Mouse (Mus musculus) ES-CJ7 (cell line): Measurements from ENCODE around the gene Naga.
A peak's percentile ranks its signal among the peaks of the same experiment; 100 is the strongest.
"Not testable (repeated sequence)": the region's sequence is repeated elsewhere in the genome, so short reads cannot be mapped to it uniquely, and the experiment has no call there.

Experiments used
- DNase-seq: peaks from one replicate; pipeline ENCODE4 v3.0.0; 2011; ENCODE audit warnings: low read depth, low spot score

Naga gene

DNA sequence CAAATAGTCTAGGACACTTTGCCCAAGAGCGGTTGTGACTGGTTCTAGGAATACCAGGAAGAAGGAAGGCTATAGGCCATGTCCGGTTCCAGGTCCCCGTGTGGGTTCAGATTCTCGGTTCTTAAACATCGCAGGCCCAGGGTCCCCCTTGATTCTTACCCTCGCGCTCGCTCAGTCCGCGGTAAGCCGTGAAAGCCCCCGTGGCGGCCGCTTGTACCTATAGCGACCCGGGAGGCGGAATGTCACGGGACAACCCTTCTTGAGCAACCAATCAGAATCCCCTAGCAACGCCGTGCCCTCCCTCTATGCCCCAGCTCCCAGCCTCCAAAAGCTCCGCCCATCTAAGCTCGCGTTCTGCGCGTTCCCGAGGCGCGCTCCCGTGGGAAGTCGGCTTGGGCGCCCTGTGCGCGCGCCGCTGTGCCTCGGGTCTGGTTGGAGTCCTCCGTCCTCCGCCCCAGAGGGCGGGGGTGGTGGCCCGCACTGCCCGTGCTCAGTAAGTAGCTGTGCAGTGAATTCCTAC lies at the start of gene Naga, which contains the start of the genes Pheta2 and Smdt1:
Gene Naga, minus strand, starts transcription at position 333 of the 520 bp plus-strand sequence.
Gene Pheta2, plus strand, starts transcription at position 350 of the 520 bp plus-strand sequence.
Gene Smdt1, plus strand, starts transcription at position 367 of the 520 bp plus-strand sequence.
- peak; percentile 97 for DNase-seq

DNA sequence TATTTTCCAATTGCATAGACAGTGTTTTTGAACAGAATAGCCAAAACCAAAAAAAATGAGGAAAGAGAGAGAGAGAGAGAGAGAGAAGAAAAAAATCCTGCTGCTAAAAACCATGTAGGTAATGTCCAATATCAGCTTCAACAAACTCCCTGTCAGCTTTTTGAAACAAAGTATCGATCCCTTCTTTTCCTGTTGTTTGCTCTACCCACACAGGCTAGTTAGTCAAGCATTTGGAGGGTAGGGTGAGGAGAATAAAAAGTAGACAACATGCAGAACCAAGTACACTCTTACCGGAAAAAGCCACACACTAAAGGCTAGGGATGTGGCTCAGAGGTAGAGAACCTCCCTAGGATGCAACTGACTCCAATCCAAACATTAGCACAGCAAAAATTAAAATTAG lies 47.0 kb upstream of the Naga start:
- DNase-seq: no peak

DNA sequence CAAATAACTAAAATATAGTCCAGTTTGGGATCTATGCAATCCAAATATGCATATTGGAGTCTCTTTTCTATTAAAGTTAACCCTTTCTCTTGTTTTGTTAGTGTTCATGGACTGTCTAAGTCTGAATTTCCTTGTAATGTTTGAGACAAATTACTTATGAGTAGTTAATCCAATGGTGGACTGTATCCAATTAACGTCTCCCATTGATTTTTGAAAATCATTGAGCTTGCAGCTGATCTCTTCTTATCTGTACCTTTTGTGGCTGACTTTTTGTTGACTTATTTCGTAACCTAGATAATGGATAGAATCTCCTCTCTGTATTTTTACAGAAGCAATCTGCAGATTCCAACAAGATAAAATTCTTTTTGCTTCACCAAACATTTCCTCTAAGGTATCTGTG lies 43.7 kb upstream of the Naga start:
- DNase-seq: no peak

DNA sequence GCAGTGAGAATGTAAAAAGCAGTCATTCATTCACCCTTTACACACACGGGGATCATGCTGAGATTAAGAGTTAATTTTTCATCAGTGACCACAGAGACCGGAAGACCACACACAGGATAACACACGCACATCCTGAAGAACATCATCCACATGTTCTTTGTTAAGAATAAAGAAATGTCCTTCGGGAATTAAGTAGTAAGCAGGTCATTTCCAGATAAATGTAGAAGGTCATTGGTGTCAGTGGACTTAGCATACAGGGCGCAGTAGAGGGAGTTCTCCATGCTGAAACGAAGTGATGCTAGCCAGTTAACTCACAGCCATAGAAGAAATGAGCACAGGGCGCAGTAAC lies 42.0 kb upstream of the Naga start:
- no peak for DNase-seq

DNA sequence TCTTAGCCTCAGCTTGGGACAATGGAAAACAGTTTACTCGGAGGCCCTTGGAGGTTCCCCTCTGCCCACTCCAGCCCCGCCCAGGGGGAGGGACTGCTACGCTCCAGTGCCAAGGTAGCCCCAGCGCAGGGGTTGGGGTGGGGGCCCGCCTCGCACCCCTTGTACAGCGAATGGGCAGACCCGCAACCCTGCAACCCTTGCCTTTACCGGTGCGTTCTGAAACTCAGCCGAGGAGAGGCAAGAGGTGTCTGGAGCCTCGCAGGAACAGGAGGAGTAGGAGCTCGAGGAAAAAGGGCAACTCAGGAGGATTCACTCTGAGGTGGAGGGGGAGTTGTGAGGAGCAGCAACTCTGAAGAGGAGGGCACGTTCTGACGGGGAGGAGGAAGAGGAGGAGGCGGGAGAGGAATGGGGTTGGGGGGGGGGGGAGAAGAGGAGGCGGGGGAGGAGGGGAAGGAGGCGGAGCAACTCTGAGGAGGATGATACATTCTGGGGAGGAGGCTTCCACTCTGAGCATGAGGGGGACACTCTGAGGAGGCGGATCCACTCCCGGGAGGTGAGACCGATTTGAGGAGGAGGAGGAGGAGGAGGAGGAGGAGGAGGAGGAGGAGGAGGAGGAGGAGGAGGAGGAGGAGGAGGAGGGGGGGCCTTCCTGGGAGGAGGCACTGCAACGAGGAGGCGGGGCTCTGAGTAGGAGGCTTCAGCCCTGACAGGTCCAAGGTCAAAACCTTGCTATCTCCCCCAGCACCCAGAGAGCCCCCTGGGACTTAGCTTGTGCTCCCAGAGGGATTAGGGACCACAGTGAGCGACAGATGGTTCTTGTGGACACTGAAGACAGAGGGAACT lies 41.4 kb upstream of the Naga start, which contains the start of gene Cyp2d22:
Gene Cyp2d22, minus strand, starts transcription at position 390 of the 843 bp plus-strand sequence.
- peak; percentile 21 for DNase-seq

DNA sequence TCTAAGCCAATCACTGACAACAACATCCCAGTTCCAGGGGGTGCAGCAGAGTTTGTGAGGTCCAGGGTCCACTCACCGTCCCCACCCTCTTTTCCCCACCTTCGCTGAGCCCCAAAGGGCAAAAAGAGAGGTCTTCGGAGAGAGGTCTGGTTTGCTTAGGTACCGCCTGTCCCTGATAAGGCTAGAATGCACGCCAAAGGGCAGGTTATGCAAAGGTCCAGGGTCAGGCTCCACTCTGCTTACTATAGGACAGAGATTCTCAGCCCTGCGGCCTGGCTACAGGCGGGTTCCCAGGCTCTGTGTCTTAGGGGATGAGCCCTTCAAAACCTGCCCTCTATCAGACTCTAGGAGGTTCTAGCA lies 40.8 kb upstream of the Naga start:
- no peak for DNase-seq

DNA sequence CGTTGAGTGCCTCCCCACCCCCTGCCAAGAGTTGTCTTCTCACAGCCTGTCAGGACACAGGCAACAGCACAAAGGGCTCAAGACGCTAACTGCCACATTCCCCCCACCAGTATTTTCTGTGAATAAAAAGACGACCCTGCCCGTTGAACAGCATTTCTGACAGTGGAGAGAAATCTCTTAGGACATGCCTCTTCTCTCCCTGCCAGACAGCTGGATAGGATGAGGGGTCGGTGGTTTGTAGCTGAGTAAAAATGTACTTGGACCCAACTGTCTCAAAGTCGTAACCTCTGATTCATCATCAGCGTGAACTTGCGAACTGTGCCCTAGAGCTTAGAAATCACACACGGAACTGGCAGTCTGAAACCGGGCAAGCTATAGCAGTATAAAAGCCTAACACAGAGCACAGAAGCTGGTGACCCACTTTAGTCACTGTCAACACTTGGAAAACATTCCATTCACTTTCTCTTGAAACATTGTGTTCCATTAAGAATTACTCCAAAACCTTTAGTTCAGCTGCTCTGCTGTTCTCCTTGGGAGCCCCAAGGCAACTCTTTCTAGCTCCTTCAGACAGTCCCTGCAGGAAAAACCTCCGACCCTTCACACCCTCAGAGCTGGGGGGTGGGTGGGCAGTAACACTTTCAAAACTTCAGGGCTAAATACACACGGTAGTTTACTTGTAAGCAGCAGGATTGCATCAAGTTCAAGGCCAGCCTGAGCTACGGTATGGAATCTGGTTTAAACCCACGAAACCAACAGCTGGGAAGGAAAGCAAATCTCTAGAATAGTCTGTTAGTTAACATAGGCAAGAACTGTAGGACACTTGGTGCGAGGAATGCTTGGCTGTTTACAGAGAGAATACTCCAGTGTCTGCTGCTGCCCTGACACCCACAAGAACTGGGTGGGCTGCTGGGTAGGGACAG lies 39.8 kb upstream of the Naga start:
- DNase-seq: no peak

DNA sequence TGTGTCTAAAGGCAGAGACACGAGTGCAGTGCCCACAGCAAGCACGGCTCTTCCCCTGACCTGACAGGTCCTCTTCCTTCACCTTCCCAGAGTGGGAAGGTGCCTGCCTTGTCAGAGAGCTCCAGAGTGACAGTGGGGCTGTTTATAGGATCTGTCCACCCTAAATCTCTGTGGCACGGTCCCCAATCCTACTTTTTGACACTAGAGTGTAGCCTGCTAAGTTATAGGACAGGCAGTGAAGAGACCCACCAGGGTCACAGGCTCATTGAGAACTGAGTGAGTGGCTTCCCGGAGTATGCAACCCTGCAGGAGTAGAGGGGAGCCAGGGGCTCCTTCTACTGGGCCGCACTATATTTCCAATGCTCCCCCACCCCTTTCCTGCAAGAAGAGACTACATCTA lies 39.0 kb upstream of the Naga start:
- DNase-seq: no peak

DNA sequence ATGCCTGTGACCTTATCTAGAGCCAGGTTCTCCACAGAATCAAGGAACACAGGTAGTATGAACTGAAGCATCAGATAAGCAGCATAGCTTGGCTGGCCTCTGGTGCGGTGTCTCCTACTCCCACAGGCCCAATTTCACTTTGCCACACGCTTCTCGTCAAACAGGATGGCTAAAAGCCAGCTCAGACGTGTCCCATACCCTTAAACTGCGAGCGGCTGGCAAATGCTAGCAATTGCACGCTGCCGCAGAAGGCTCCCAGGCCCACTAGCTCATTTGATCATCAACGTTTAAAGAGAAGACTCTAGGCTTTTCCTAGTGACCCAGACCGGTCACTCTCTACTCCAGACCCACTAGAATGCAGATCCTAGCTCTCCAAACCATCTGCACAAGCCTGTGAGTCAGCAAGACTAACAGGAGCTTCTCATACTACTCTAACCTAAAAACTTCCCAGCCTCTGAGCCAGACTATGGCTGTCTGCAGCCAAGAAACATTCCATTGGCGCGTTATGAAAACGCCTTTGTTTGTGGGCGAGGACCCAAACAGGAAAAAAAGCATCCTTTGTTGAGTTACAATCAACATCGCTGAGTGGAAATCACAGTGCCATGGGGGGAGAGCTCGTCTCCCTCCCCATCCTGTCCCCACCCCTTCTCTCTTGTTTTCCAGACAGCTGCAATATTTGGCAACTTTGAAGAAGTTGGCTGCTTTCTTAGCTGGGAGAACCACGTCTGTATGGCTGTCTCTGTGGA lies 37.8 kb upstream of the Naga start:
- no peak for DNase-seq

DNA sequence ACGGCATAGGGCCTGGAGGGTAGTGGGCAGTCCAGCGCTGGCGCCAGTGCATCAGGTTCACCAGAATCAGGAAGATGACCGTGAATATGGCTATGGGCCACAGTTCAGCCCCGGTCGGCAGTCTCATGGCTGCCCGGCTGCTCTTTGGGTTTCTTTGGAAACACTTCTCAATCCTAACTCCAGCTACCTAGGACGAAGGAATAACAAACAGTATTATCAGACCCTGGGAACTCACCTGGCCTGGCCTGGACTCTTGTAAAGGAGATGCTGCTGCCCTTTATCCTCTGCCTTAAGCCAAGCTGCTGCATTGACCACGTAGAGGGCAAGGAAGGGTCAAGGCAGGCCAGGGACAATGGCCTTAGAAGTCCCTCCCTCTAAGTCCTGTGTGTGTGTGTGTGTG lies 37.1 kb upstream of the Naga start:
- DNase-seq: no peak

DNA sequence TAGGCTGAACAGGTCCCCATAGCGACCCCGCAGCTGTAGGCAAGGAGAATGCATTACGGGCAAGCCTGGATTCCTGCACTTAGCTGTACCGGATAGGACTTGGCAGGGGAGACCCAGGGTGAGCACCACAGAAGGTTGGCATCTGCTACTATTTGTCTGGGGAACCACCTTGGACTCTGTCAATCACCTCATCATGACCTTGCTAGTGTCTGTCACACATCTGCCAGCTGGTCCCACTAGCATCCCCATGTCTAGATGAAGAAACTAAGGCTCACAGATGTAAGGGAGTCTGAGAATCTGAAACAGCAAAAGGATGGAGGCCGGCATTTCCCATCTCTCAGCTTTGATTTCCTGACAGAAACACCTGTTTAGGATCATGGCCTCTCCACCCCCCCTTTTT lies 35.7 kb upstream of the Naga start:
- DNase-seq: no peak

DNA sequence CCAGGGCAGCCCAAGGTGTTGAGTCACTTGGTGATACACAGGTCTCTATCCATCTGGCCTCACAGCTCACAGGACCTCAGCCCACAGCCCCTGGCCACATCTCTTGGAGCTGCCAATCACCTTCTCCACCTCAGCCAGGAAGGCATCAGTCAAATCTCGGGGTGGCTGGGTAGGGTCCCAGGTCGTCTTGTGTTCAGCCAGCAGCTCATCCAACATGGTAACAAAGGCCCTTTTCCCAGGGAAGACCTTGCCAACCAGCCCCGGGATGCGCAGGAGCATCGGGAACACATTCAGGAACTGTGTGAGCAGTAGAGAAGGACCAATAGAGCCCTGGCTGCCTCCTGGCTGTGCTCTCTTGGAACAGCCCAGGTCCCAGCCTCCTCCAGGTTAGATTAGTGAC lies 34.3 kb upstream of the Naga start:
- DNase-seq: no peak

DNA sequence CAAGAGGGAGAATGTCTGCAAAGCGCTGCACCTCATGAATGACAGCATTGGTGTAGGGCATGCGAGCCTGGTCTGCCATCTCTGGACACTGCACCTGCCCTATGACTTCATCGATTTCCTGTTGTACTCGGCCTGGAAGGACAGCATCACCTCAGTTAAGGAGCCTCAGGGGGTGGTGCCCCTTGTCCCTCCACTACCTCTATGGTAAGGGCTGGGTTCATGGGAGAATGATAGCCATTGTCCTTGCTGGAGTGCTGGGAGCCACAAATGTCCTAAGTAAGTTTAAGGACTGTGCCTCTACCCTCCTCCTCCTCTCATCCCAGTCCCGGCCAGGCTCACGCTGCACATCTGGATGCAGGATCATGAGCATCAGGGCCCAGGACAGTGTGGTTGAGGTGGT lies 33.7 kb upstream of the Naga start:
- no peak for DNase-seq

DNA sequence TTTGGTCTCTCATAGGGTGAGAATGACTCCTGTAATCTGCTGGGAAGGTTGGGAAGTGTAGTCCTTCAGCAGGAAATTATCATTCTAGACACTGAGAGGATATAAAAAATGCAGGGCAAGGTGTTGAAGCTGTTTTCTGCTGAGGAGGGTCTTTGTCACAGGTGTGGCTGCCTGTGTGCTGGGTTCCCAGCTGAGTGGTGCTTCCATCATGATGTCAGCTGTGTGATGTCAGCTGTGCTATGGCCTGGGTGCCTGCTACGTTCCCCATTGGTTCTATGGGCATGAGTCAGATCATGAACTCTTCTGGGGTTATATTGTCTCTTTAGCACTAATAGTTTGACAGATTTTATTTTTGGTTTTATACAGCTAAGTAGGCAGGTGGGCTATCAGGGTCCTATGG lies 30.1 kb upstream of the Naga start:
- DNase-seq: no peak

DNA sequence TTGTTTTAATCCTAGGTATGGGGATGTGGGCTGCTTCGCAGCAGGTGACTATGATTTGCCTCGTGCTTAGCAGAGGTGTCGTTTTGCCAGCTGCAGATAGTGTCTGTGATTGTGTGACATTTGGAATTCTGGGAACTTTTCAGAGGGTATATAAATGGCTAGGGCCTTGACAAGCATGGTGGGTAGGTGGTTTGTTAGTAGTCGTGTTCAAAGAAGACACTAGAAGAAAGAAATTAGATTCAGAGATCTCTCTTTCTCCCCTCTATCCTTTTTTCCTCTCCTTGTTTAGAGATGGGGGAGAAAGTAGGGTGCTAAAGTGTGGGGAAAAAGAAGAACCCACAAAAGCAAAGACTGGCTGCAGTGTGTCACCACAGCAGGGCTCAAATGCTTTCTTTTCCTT lies 29.4 kb upstream of the Naga start:
- no peak for DNase-seq

DNA sequence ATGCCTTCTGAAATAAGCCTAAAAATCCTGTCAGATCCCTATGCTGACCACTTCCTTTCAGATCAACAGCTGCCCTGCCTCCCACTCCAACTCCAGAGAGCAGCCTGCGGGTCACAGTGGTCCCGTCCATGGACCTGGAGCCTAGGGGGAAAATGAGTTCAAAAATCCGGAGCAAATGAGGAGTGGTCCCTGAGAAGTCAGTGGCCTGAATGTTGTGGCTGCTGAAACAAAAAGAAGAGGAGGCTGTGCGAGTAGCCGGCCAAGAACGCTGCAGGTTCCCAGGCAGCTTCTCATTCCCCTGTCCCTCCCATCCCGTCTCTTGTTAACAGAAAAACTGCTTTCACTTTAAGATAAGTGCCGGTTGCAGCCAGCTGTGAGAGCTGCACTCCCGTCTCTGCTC lies 25.8 kb upstream of the Naga start:
- not testable (repeated sequence) for DNase-seq

DNA sequence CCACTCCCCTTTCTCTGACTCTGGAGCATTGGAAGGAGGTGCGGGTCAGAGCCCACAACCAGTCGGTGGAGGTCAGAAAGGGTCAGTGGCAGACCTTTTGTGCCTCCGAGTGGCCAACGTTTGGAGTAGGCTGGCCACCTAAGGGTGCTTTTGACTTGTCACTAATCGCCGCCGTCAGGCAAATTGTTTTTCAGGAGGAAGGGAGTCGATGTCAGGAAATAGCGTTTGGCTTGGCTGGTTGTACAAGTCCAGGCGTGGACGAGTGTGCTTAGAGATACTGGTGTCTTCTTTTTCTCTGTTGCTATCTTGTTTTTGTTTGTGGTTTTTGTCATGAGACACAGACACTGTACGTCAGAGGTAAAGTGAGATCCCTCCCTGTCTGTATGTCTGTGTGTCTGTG lies 25.1 kb upstream of the Naga start:
- DNase-seq: not testable (repeated sequence)

DNA sequence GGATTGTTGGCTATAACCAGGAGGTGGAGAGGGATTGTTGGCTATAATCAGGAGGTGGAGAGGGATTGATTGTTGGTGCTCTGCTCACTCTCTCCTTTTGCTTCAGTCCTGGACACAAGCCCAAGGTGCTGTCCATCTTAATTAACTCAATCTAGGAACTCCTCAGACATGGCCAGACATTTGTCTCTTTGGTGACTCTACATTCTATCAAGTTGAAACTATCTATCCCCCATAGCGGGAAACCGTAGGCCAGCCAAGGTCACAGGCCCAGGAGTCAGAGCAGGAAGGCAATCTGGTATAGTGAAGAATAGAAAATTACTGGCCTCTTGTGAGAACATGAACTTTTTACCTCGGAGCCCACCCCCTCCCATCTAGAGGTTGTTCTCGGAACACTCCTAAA lies 23.5 kb upstream of the Naga start:
- no peak for DNase-seq

DNA sequence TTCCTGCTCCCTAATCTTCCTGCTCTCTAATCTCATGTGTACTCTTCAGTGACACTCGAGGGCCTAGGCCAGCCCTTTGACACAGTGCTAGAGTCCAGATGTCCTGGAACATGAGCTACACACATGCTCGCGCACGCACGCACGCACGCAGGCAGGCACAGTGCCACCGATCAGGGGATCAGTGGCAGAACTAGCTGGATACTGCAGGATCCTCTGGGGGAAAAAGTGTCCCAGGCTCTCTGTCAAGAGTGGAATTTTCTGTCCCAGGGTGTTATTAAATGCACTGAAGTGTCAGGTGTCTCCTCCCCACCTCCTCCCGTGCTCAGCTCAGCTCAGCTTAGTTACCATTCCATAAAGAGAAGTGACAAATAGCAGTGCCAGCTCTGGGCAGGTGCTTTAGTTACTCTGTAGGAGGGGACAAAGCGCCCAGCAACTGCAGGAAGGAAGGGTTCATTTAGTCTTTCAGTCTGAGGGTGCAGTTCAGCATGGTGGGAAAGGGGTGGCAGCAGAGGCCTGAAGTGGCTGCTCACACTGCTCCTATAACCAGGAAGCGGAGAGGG lies 22.8 kb upstream of the Naga start:
- DNase-seq: peak; percentile 60

DNA sequence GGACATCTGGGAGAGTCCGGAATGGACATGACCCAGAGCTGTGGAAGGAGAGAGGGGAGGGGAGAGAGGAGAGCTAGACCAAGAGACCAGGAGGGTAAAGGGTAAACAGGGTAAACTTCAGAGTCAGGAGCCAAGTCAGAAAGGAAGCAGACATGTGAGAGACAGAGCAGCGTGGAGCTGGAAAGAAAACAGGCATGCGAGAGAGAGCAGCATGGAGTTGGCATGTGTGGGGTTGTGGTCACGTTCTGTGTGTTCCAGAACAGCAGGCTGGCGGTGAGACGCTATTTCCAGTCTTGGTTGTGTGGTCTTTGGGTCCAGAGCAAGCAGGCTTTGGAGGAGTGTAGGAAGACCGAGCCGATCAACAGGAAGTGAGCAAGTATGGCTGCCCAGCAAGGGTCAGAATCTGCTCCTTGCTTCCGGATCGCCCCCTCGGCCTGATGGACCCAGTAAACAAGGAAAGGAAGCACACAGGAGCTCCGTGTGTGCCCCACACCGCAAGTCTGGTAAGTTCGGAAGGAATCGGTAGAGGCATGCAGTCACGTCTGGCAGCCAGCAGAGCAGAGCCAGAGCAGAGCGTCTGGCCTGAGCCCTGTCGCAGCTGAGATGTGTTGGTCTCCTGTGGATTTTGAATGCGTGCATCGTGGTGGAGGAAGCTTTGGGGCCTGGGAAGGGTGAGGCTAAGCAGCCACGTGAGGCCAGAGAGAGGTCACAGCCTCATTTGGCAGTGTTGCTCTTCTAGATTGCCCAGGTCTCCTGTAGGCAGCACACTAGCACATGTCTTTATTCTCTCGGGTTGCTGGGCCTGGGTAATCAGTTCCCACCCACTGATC lies 19.9 kb upstream of the Naga start:
- DNase-seq: no peak
